Mouse (Mus musculus) adrenal gland, postnatal 4 days (tissue): ENCODE results near the gene Rexo5. TPM values are rescaled to one million over a fixed set of nuclear protein-coding genes. Genes with fewer than 3 reads are reported as not detected.

Source experiments
- DNase-seq, 2 experiments: peaks; one replicate each; pipeline ENCODE4 v3.0.0; 2021 to 2022; ENCODE audit warnings: low spot score in 2 of 2, mixed read lengths in 2 of 2
- total RNA-seq, 2 experiments: library from RNA; stranded (reverse); gene quantifications; 2 replicates each; pipeline ENCODE4 v1.2.3; 2021

Rexo5 gene
- total RNA-seq, 2 experiments from 2014 or later: 12.4 to 13.6 TPM

DNA sequence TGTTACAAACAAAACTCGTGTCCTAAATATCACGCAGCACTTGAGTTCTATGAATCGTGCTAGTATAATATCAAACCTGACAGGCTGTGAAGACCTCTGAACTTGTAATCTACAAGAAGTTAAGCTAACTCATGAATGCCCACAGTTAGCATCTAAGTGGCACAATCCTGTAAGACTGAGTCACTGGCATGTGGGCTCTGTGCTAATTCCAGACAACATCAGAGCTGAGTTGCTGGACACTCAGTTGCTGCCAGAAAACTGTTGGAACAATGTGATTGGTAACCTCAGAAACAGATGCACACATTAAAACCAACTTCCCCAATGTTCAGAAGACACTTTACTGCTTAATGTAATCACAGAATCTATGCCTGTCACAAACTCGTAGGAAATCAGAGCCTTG is 94.1 kb downstream of the Rexo5 start:
- no peak for DNase-seq

- no peak for DNase-seq
These were observed 98.4 kb downstream of the Rexo5 start for GRCm38 (mm10) chr7:119892198-119892597.

DNA sequence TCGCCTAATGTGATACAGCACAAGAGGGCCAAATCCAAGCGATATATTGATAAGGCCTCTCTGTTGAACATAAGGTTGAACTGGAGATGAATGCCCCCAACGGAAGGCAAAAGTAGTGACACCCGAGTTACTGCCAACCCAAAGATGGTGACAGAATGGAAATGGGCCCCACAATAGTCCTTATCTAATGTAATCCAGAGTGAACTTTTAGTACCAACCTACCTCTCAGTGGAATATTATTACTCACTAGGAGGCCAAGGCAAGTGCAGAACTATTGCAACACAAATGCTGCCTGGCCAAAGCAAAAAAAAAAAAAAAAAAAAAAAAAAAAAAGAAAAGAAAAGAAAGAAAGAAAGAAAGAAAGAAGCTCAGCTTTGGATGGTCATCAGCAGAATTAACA is 98.9 kb downstream of the Rexo5 start:
- DNase-seq: no peak

GRCm38 (mm10) chr7:119894818-119895544 is 101.2 kb downstream of the Rexo5 start:
- DNase-seq: peak in 1 of 2 experiments; percentile 9

- DNase-seq: peak; percentile 91 to 95
These were observed 102.1 kb downstream of the Rexo5 start, which contains the start of the genes Lyrm1 and Dcun1d3 for GRCm38 (mm10) chr7:119895639-119896512. TSS of gene Lyrm1 (plus strand) at chr7:119895861. TSS of gene Dcun1d3 (minus strand) at chr7:119896298.

GRCm38 (mm10) chr7:119897521-119898109 is 103.8 kb downstream of the Rexo5 start:
- no peak for DNase-seq

- no peak for DNase-seq
These were observed 104.5 kb downstream of the Rexo5 start for GRCm38 (mm10) chr7:119898247-119898856.

Other genes starting within 250 kb of the Rexo5 start
- gene Acsm2, start 239.7 kb upstream of the Rexo5 start, total RNA-seq: 10 to 100 TPM in 1 of 2 experiments, under 1 TPM in 1; 0.87 to 15.2 TPM
- 1 to 10 TPM; 3.5 to 9.0 TPM for gene Acsm1, start 187.0 kb upstream of the Rexo5 start, total RNA-seq
- not detected for gene Acsm4, start 104.0 kb upstream of the Rexo5 start, total RNA-seq
- 10 to 100 TPM; 42.3 to 47.5 TPM for gene Thumpd1, start 73.2 kb upstream of the Rexo5 start, total RNA-seq
- 10 to 100 TPM; 12.9 to 13.5 TPM for gene Acsm3, start 33.1 kb upstream of the Rexo5 start, total RNA-seq
- gene Eri2, start 52 bp downstream of the Rexo5 start, total RNA-seq: 10 to 100 TPM; 12.9 to 13.6 TPM
- 1 to 10 TPM; 3.3 to 4.5 TPM for gene Lyrm1, start 101.9 kb downstream of the Rexo5 start, total RNA-seq
- 10 to 100 TPM; 18.3 to 24.4 TPM for gene Dcun1d3, start 102.3 kb downstream of the Rexo5 start, total RNA-seq